Mouse (Mus musculus) myocyte (in vitro differentiated cells): ENCODE data around the gene Hoxd11.

Experiments
- CEBPB ChIP-seq: IDR thresholded peaks from 2 replicates; pipeline ENCODE4 v1.6.1; 2011; ENCODE audit warnings: mild to moderate bottlenecking, moderate library complexity; ENCODE audit not compliant: poor library complexity, insufficient read depth, severe bottlenecking
- E2F4 ChIP-seq: IDR thresholded peaks from one replicate; pipeline ENCODE4 v1.6.1; 2011; ENCODE audit warnings: mild to moderate bottlenecking, control low read depth, moderate library complexity; ENCODE audit not compliant: insufficient read depth
- MAX ChIP-seq: IDR thresholded peaks from one replicate; pipeline ENCODE4 v1.6.1; 2011; ENCODE audit warnings: low read depth, mild to moderate bottlenecking, control low read depth
- MYOG ChIP-seq, 3 experiments: IDR thresholded peaks; one replicate each; pipeline ENCODE4 v1.6.1; 2011; ENCODE audit warnings: control low read depth in 2 of 3, low read depth in 2 of 3, mild to moderate bottlenecking in 2 of 3; ENCODE audit not compliant: insufficient read length in 2 of 3, control insufficient read depth in 1 of 3, insufficient read depth in 1 of 3
- POLR2A ChIP-seq: IDR thresholded peaks from one replicate; pipeline ENCODE4 v1.6.1; 2011; ENCODE audit warnings: low read depth, mild to moderate bottlenecking, control low read depth, moderate library complexity; ENCODE audit not compliant: insufficient read length
- POLR2AphosphoS2 ChIP-seq: IDR thresholded peaks from one replicate; pipeline ENCODE4 v1.6.1; 2011; ENCODE audit warnings: low read depth, control low read depth; ENCODE audit not compliant: insufficient read length
- SRF ChIP-seq: IDR thresholded peaks from one replicate; pipeline ENCODE4 v1.6.1; 2011; ENCODE audit warnings: low read depth; ENCODE audit not compliant: control insufficient read depth, insufficient read length
- TCF3 ChIP-seq: IDR thresholded peaks from one replicate; pipeline ENCODE4 v1.6.1; 2011; ENCODE audit warnings: low read depth, control low read depth; ENCODE audit not compliant: insufficient read length

DNA sequence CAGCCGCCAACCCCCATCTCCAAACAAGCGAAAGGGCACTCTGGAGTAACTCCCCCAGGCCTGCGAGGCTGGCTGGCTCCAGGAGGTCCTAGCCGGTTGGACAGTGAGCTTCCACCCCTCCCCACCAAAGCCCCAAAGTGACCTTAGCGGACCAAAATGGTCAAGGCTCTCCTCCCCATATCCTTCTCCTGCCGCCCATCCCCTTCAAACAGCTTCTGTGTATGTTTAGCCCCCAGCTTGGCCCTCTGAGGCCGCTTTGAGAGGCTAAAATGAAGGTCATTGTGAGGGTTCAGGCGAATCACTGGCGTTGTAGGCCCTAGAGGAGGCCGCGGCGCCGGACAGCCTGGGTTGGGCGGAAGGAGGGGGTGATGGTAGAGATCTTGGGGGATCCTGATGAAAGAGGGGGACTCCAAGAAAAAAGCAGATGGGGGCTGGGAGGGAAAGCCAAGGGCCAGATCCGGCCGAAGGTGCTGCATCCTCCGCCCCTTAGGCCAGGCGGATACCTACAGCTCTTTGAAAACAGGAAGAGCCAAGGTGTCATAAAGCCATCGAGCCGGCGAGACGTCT lies 21.3 kb downstream of the Hoxd11 start:
- TF ChIP-seq POLR2A (no peak), SRF (no peak), MYOG (IDR thresholded peaks at IDR 0.05; ENCODE audit: control insufficient read depth in 1 of 3, insufficient read depth in 1 of 3, insufficient read length in 2 of 3, low read depth in 2 of 3) (no peak), POLR2AphosphoS2 (no peak), E2F4 (no peak), CEBPB (no peak), MAX (no peak), TCF3 (no peak)
